Mouse (Mus musculus) kidney, postnatal 0 days (tissue): Measurements from ENCODE around the gene Lsm2. TPM values are rescaled to one million over a fixed set of nuclear protein-coding genes. Genes with fewer than 3 reads are reported as not detected.

Source experiments
- ATAC-seq: fragments of 200-750 bp; cut with Nextera tagmentation; replicated peaks from 2 replicates; pipeline ENCODE4 v1.8.0; 2017; ENCODE audit warnings: low read depth, moderate number of reproducible peaks, moderate TSS enrichment, moderate library complexity; ENCODE audit not compliant: low FRiP score
- DNase-seq: peaks from one replicate; pipeline ENCODE4 v3.0.0-alpha.2; 2016; ENCODE audit warnings: low spot score
- H3K27ac ChIP-seq: fragments of 300-500 bp; sonication (generic); 2 replicates; pipeline ENCODE4 v1.5.1; 2014; ENCODE audit warnings: mild to moderate bottlenecking
- H3K27me3 ChIP-seq: fragments of 300-500 bp; sonication (generic); 2 replicates; pipeline ENCODE4 v1.6.1; 2014; ENCODE audit warnings: low read length, mixed read lengths; ENCODE audit not compliant: insufficient read depth
- H3K36me3 ChIP-seq: fragments of 300-500 bp; sonication (generic); 2 replicates; pipeline ENCODE4 v1.6.1; 2014; ENCODE audit warnings: low read length, mixed read lengths; ENCODE audit not compliant: insufficient read depth
- H3K4me1 ChIP-seq: fragments of 300-500 bp; sonication (generic); replicated peaks from 2 replicates; pipeline ENCODE4 v1.6.1; 2014; ENCODE audit warnings: antibody characterized with exemption, low read length, mixed read lengths; ENCODE audit not compliant: insufficient read depth
- H3K4me2 ChIP-seq: fragments of 300-500 bp; sonication (generic); 2 replicates; pipeline ENCODE4 v1.6.1; 2014; ENCODE audit warnings: mild to moderate bottlenecking, low read length, moderate library complexity, mixed read lengths
- H3K4me3 ChIP-seq: fragments of 300-500 bp; sonication (generic); replicated peaks from 2 replicates; pipeline ENCODE4 v1.5.1; 2014; ENCODE audit warnings: low read depth, low read length
- H3K9ac ChIP-seq: fragments of 300-500 bp; sonication (generic); 2 replicates; pipeline ENCODE4 v1.6.1; 2014; ENCODE audit warnings: low read depth, low read length
- H3K9me3 ChIP-seq: fragments of 300-500 bp; sonication (generic); replicated peaks from 2 replicates; pipeline ENCODE4 v1.6.1; 2016; ENCODE audit warnings: low read length, inconsistent platforms, mixed read lengths
- CTCF ChIP-seq: IDR thresholded peaks from 2 replicates; pipeline ENCODE4 v1.5.1; 2016; ENCODE audit warnings: antibody characterized with exemption, low read depth, mild to moderate bottlenecking, moderate library complexity
- whole genome bisulfite sequencing: fragments of 180-500 bp; shearing (Covaris S2); extraction: QIAGEN DNeasy Blood & Tissue Kit; methylation state at CpG from one replicate; pipeline ENCODE4 v1.1.7; 2014; 5-methylcytosine and 5-hydroxymethylcytosine counted together
- polyA plus RNA-seq: library from polyadenylated mRNA; unstranded; fragments of >200 nt; fragmentation: Nextera tagmentation; extraction: Ambion mirVana; gene quantifications from 2 replicates; pipeline ENCODE4 v1.2.1, GENCODE M21; 2015

Gene Lsm2
- polyA plus RNA-seq: 133 and 141 TPM in 2 replicates

GRCm38 (mm10) chr17:34981690-34982180, at the start of gene Lsm2:
Lsm2 (plus strand) TSS chr17:34981862.
- H3K27ac ChIP-seq: peak within 1 kb of the TSS; percentile 95
- no peaks in the 10 kb centered on the region for H3K9me3 ChIP-seq
- WGBS: under 1% methylated on average over 58 of the region's 58 CpGs
- peak within 1 kb of the TSS; percentile 98 for H3K4me2 ChIP-seq
- H3K4me3 ChIP-seq: peak within 1 kb of the TSS; percentile 80
- peaks cover 13% of the 10 kb centered on the region for H3K36me3 ChIP-seq
- H3K27me3 ChIP-seq: no peaks in the 10 kb centered on the region
- TF ChIP-seq CTCF: peak; percentile 6; the same call in 1 of the 2 replicates
- peak; percentile 97 for DNase-seq
- H3K4me1 ChIP-seq: 0 out of 2 replicates have a peak, but pooled peaks cover 6% of the 10 kb centered on the region
- H3K9ac ChIP-seq: peak within 1 kb of the TSS; percentile 80
- ATAC-seq: peak; percentile 86

GRCm38 (mm10) chr17:34932287-34932686, 49.4 kb upstream of the Lsm2 start:
- H3K36me3 ChIP-seq: peaks cover 4% of the 10 kb centered on the region; the same call in 1 of the 2 replicates
- 83% methylated on average over 8 of the region's 8 CpGs for WGBS
- H3K27ac ChIP-seq: no peak overlapping the region
- peak overlapping the region; percentile 64; the same call in 1 of the 2 replicates for H3K4me3 ChIP-seq
- ATAC-seq (no peak), DNase-seq (no peak)
- no peaks in the 10 kb centered on the region for H3K27me3 ChIP-seq
- H3K9ac ChIP-seq: peak overlapping the region; percentile 73
- TF ChIP-seq CTCF: no peak
- H3K4me1 ChIP-seq: peaks cover 15% of the 10 kb centered on the region; the same call in 1 of the 2 replicates
- H3K4me2 ChIP-seq: peak overlapping the region; percentile 97
- H3K9me3 ChIP-seq: no peaks in the 10 kb centered on the region

- no peak for TF ChIP-seq CTCF
- DNase-seq: peak; percentile 63
- Histone ChIP-seq H3K4me2 (peak overlapping the region; percentile 36), H3K9me3 (no peaks in the 10 kb centered on the region), H3K4me1 (peaks cover 15% of the 10 kb centered on the region; the same call in 1 of the 2 replicates), H3K4me3 (0 out of 2 replicates have a peak overlapping the region, but pooled peaks have one; percentile 4), H3K27ac (no peak overlapping the region), H3K9ac (0 out of 2 replicates have a peak overlapping the region, but pooled peaks have one; percentile 28), H3K36me3 (peaks cover 4% of the 10 kb centered on the region; the same call in 1 of the 2 replicates), H3K27me3 (no peaks in the 10 kb centered on the region)
- WGBS: 46% methylated on average over 24 of the region's 24 CpGs
- no peak for ATAC-seq
Observed at GRCm38 (mm10) chr17:34934031-34934430, 47.6 kb upstream of the Lsm2 start.

GRCm38 (mm10) chr17:34934830-34935229, 46.8 kb upstream of the Lsm2 start:
- H3K9ac ChIP-seq: no peak overlapping the region
- H3K4me2 ChIP-seq: peak overlapping the region; percentile 36; the same call in 1 of the 2 replicates
- WGBS: 49% methylated on average over 8 of the region's 8 CpGs

GRCm38 (mm10) chr17:34937960-34938505, 43.6 kb upstream of the Lsm2 start:
- TF ChIP-seq CTCF: no peak

More at GRCm38 (mm10) chr17:34934830-34935229, 46.8 kb upstream of the Lsm2 start:
- DNase-seq (no peak), ATAC-seq (no peak)
- H3K9me3 ChIP-seq: no peaks in the 10 kb centered on the region
- no peak overlapping the region for H3K4me3 ChIP-seq
- no peak overlapping the region for H3K27ac ChIP-seq
- H3K36me3 ChIP-seq: peaks cover 4% of the 10 kb centered on the region; the same call in 1 of the 2 replicates
- H3K4me1 ChIP-seq: peaks cover 15% of the 10 kb centered on the region; the same call in 1 of the 2 replicates
- TF ChIP-seq CTCF: no peak
- no peaks in the 10 kb centered on the region for H3K27me3 ChIP-seq

GRCm38 (mm10) chr17:34941344-34942041, 40.2 kb upstream of the Lsm2 start:
- Histone ChIP-seq H3K9ac (peak overlapping the region; percentile 46), H3K4me3 (peak overlapping the region; percentile 30), H3K27ac (peak overlapping the region; percentile 85), H3K4me1 (no peaks in the 10 kb centered on the region), H3K27me3 (no peaks in the 10 kb centered on the region), H3K9me3 (no peaks in the 10 kb centered on the region), H3K36me3 (no peaks in the 10 kb centered on the region), H3K4me2 (peak overlapping the region; percentile 62)
- WGBS: 4% methylated on average over 15 of the region's 15 CpGs
- no peak for TF ChIP-seq CTCF
- DNase-seq: peak; percentile 70
- no peak; the same call in 1 of the 2 replicates for ATAC-seq

More at GRCm38 (mm10) chr17:34937960-34938505, 43.6 kb upstream of the Lsm2 start:
- Histone ChIP-seq H3K27me3 (no peaks in the 10 kb centered on the region), H3K4me2 (no peak overlapping the region), H3K9ac (no peak overlapping the region), H3K4me1 (0 out of 2 replicates have a peak, but pooled peaks cover 5% of the 10 kb centered on the region), H3K9me3 (no peaks in the 10 kb centered on the region), H3K4me3 (no peak overlapping the region), H3K27ac (no peak overlapping the region), H3K36me3 (peaks cover 4% of the 10 kb centered on the region; the same call in 1 of the 2 replicates)
- ATAC-seq (peak; percentile 67), DNase-seq (no peak)
- WGBS: 75% methylated on average over 6 of the region's 6 CpGs
